Mouse (Mus musculus) G1E (cell line): Measurements from ENCODE around the gene Efs. TPM values are rescaled to one million over a fixed set of nuclear protein-coding genes. Genes with fewer than 3 reads are reported as not detected.
A peak's percentile ranks its signal among the peaks of the same experiment; 100 is the strongest.

ENCODE experiments used
- ATAC-seq: 2 replicates; pipeline ENCODE4 v1.8.0; 2016; ENCODE audit warnings: mild to moderate bottlenecking; ENCODE audit not compliant: insufficient number of reproducible peaks, poor library complexity, low FRiP score, severe bottlenecking; ENCODE audit errors: extremely low read depth
- DNase-seq: peaks from one replicate; pipeline ENCODE4 v3.0.0; 2012; ENCODE audit warnings: low spot score
- H3K27me3 ChIP-seq: 2 replicates; pipeline ENCODE4 v1.6.1; 2012; ENCODE audit warnings: mild to moderate bottlenecking, low read length, inconsistent platforms; ENCODE audit not compliant: insufficient read depth
- H3K36me3 ChIP-seq: replicated peaks from 2 replicates; pipeline ENCODE3; 2012; ENCODE audit warnings: mild to moderate bottlenecking, inconsistent platforms
- H3K4me1 ChIP-seq: 2 replicates; pipeline ENCODE4 v1.6.1; 2012; ENCODE audit warnings: low read depth, low read length, inconsistent platforms, mixed read lengths; ENCODE audit not compliant: insufficient read depth
- H3K4me3 ChIP-seq: 2 replicates; pipeline ENCODE4 v1.5.1; 2012; ENCODE audit warnings: low read depth, mild to moderate bottlenecking, inconsistent platforms, low read length, moderate library complexity, mixed read lengths
- H3K9me3 ChIP-seq: replicated peaks from 2 replicates; pipeline ENCODE4 v1.6.1; 2012; ENCODE audit warnings: inconsistent platforms
- CTCF ChIP-seq: IDR thresholded peaks from 2 replicates; pipeline ENCODE4 v1.5.1; 2012; ENCODE audit warnings: low read depth, low read length, inconsistent platforms, mixed read lengths
- GATA1 ChIP-seq: IDR thresholded peaks from 2 replicates; pipeline ENCODE4 v1.6.1; 2012; ENCODE audit warnings: borderline replicate concordance, low read length, inconsistent platforms, mixed read lengths
- GATA2 ChIP-seq: IDR thresholded peaks from 2 replicates; pipeline ENCODE4 v1.6.1; 2012; ENCODE audit warnings: low read depth, low read length, inconsistent platforms, borderline replicate concordance
- POLR2AphosphoS5 ChIP-seq: IDR thresholded peaks from 2 replicates; pipeline ENCODE4 v1.6.1; 2012; ENCODE audit warnings: low read depth, low read length, inconsistent platforms; ENCODE audit not compliant: insufficient replicate concordance
- TAL1 ChIP-seq: conservative IDR thresholded peaks from 2 replicates; pipeline ENCODE4 v1.6.1; 2012; ENCODE audit warnings: low read depth, low read length, inconsistent platforms, mixed read lengths
- polyA plus RNA-seq: library from polyadenylated mRNA; stranded (reverse); fragments of >175 nt; gene quantifications from 2 replicates; pipeline ENCODE4 v1.2.3, GENCODE M21; 2012
- total RNA-seq, 2 experiments: library from RNA; stranded (forward) in 1 of 2; stranded (reverse) in 1 of 2; fragments of 200-1000 nt in 1 of 2; fragments of >200 nt in 1 of 2; fragmentation: Nextera tagmentation in 1 of 2; gene quantifications; 2 replicates each; pipeline ENCODE4 v1.2.3; 2014 to 2017

The Efs gene
- total and polyA plus RNA-seq, 3 experiments = not detected

- Histone ChIP-seq H3K27me3 (peaks cover 62% of the 10 kb centered on the region), H3K4me1 (peaks cover 2% of the 10 kb centered on the region), H3K36me3 (no peaks in the 10 kb centered on the region), H3K9me3 (no peaks in the 10 kb centered on the region), H3K4me3 (no peak overlapping the region)
- DNase-seq = no peak
- no peak for TF ChIP-seq CTCF
- TF ChIP-seq POLR2AphosphoS5 = no peak
- TF ChIP-seq TAL1 = no peak
- TF ChIP-seq GATA2 = no peak
- TF ChIP-seq GATA1 = no peak
- ATAC-seq = no peak
Measured at GRCm38 (mm10) chr14:54908682-54909081, 17.2 kb downstream of the Efs start.

GRCm38 (mm10) chr14:54903641-54904040, 22.3 kb downstream of the Efs start:
- no peaks in the 10 kb centered on the region for H3K9me3 ChIP-seq
- DNase-seq (no peak), ATAC-seq (no peak)

GRCm38 (mm10) chr14:54900383-54900782, 25.5 kb downstream of the Efs start:
- H3K9me3 ChIP-seq = no peaks in the 10 kb centered on the region
- ATAC-seq (no peak), DNase-seq (peak; percentile 52)
- H3K4me1 ChIP-seq = peaks cover 27% of the 10 kb centered on the region
- peaks cover 45% of the 10 kb centered on the region for H3K36me3 ChIP-seq
- H3K4me3 ChIP-seq = no peak overlapping the region
- no peak for TF ChIP-seq GATA2
- TF ChIP-seq CTCF = peak; percentile 57; the same call in 1 of the 2 replicates
- no peak; the same call in 1 of the 2 replicates for TF ChIP-seq POLR2AphosphoS5
- no peak for TF ChIP-seq GATA1
- TF ChIP-seq TAL1 = no peak
- peaks cover 3% of the 10 kb centered on the region; the same call in 1 of the 2 replicates for H3K27me3 ChIP-seq

More at GRCm38 (mm10) chr14:54903641-54904040, 22.3 kb downstream of the Efs start:
- TF ChIP-seq TAL1 (no peak), POLR2AphosphoS5 (no peak), CTCF (no peak), GATA1 (no peak), GATA2 (no peak)
- peaks cover 26% of the 10 kb centered on the region for H3K27me3 ChIP-seq
- peaks cover 13% of the 10 kb centered on the region for H3K36me3 ChIP-seq
- no peak overlapping the region for H3K4me3 ChIP-seq
- peaks cover 5% of the 10 kb centered on the region for H3K4me1 ChIP-seq

GRCm38 (mm10) chr14:54897445-54897844, 28.5 kb downstream of the Efs start:
- Histone ChIP-seq H3K27me3 (no peaks in the 10 kb centered on the region), H3K4me1 (peaks cover 36% of the 10 kb centered on the region), H3K36me3 (peaks cover 50% of the 10 kb centered on the region), H3K4me3 (no peak overlapping the region), H3K9me3 (no peaks in the 10 kb centered on the region)
- no peak for ATAC-seq
- no peak for TF ChIP-seq TAL1
- TF ChIP-seq POLR2AphosphoS5 = no peak
- TF ChIP-seq GATA1 = no peak
- TF ChIP-seq CTCF = no peak
- TF ChIP-seq GATA2 = no peak
- no peak for DNase-seq

- H3K36me3 ChIP-seq = peaks cover 56% of the 10 kb centered on the region
- H3K9me3 ChIP-seq = no peaks in the 10 kb centered on the region
- H3K27me3 ChIP-seq = no peaks in the 10 kb centered on the region
- peak overlapping the region; percentile 80 for H3K4me3 ChIP-seq
- peaks cover 37% of the 10 kb centered on the region for H3K4me1 ChIP-seq
- no peak for TF ChIP-seq GATA1
- DNase-seq (peak; percentile 61), ATAC-seq (no peak)
Measured at GRCm38 (mm10) chr14:54894296-54895151, 31.4 kb downstream of the Efs start.

GRCm38 (mm10) chr14:54893651-54894181, 32.2 kb downstream of the Efs start:
- H3K9me3 ChIP-seq = no peaks in the 10 kb centered on the region
- peak; percentile 50; the same call in 1 of the 2 replicates for TF ChIP-seq POLR2AphosphoS5
- TF ChIP-seq GATA2 = no peak
- no peaks in the 10 kb centered on the region for H3K27me3 ChIP-seq
- DNase-seq (peak; percentile 97), ATAC-seq (peak; percentile 98)
- H3K36me3 ChIP-seq = peaks cover 51% of the 10 kb centered on the region
- H3K4me3 ChIP-seq = peak overlapping the region; percentile 80
- H3K4me1 ChIP-seq = peaks cover 37% of the 10 kb centered on the region
